Mouse (Mus musculus) liver, adult 2 months (tissue): ENCODE data around the gene Eng. TPM values are rescaled to one million over a fixed set of nuclear protein-coding genes. Genes with fewer than 3 reads are reported as not detected.
A peak's percentile ranks its signal among the peaks of the same experiment; 100 is the strongest.

Experiments
- DNase-seq: peaks from one replicate; pipeline ENCODE4 v3.0.0-alpha.2; 2011; ENCODE audit warnings: low read depth, low spot score; ENCODE audit errors: extremely low read depth
- H3K27ac ChIP-seq: fragments of 200-500 bp; replicated peaks from 2 replicates; pipeline ENCODE4 v1.5.1; 2012; ENCODE audit warnings: low read depth, mild to moderate bottlenecking, control low read depth, inconsistent platforms, low read length; ENCODE audit not compliant: insufficient read depth
- H3K27me3 ChIP-seq: fragments of 200-500 bp; 2 replicates; pipeline ENCODE4 v1.6.1; 2012; ENCODE audit warnings: mild to moderate bottlenecking, moderate library complexity, low read length, inconsistent platforms; ENCODE audit not compliant: control insufficient read depth, insufficient read depth
- H3K36me3 ChIP-seq: fragments of 200-500 bp; 2 replicates; pipeline ENCODE4 v1.6.1; 2012; ENCODE audit warnings: low read length, inconsistent platforms; ENCODE audit not compliant: control insufficient read depth, insufficient read depth
- H3K4me1 ChIP-seq: fragments of 200-500 bp; 2 replicates; pipeline ENCODE4 v1.6.1; 2011; ENCODE audit warnings: low read length; ENCODE audit not compliant: control insufficient read depth, insufficient read depth
- H3K4me3 ChIP-seq: fragments of 200-500 bp; 2 replicates; pipeline ENCODE4 v1.5.1; 2011; ENCODE audit warnings: low read depth, mild to moderate bottlenecking, control low read depth, low read length, moderate library complexity; ENCODE audit not compliant: insufficient read depth
- H3K79me2 ChIP-seq: fragments of 200-500 bp; 2 replicates; pipeline ENCODE4 v1.6.1; 2012; ENCODE audit warnings: inconsistent platforms, mild to moderate bottlenecking, low read length, moderate library complexity; ENCODE audit not compliant: control insufficient read depth, insufficient read depth
- H3K9ac ChIP-seq: fragments of 200-500 bp; 2 replicates; pipeline ENCODE4 v1.6.1; 2012; ENCODE audit warnings: low read depth, mild to moderate bottlenecking, control low read depth, inconsistent platforms, low read length
- CTCF ChIP-seq: fragments of 200-500 bp; IDR thresholded peaks from 2 replicates; pipeline ENCODE4 v1.5.1; 2011; ENCODE audit warnings: low read depth, low read length, control low read depth
- POLR2A ChIP-seq: fragments of 200-500 bp; IDR thresholded peaks from 2 replicates; pipeline ENCODE4 v1.6.1; 2011; ENCODE audit warnings: low read length, control low read depth; ENCODE audit not compliant: insufficient read depth; ENCODE audit errors: extremely low read depth
- WGBS: fragments of 180-500 bp; shearing (Covaris S2); methylation state at CpG from one replicate; pipeline ENCODE4 v1.1.7; 2018; 5-methylcytosine and 5-hydroxymethylcytosine counted together
- polyA plus RNA-seq: library from polyadenylated mRNA; depleted of rRNA; stranded (reverse); fragments of >200 nt; gene quantifications from 2 replicates; pipeline ENCODE4 v1.2.3, GENCODE M21; 2012
- total RNA-seq: library from RNA; depleted of rRNA; stranded (reverse); fragments of >200 nt; gene quantifications from 2 replicates; pipeline ENCODE4 v1.2.3, GENCODE M21; 2014

The Eng gene
- total and polyA plus RNA-seq, 2 experiments: 14.2 to 70.8 TPM

GRCm38 (mm10) chr2:32711301-32712056, 65.1 kb downstream of the Eng start:
- peaks cover 28% of the 10 kb centered on the region for H3K36me3 ChIP-seq
- peaks cover 22% of the 10 kb centered on the region for H3K4me1 ChIP-seq
- H3K79me2 ChIP-seq: peaks cover 37% of the 10 kb centered on the region
- H3K27me3 ChIP-seq: no peaks in the 10 kb centered on the region
- WGBS: 15% methylated on average over 9 of the region's 9 CpGs
- no peak for TF ChIP-seq POLR2A
- H3K4me3 ChIP-seq: peak overlapping the region; percentile 77
- peak overlapping the region; percentile 98 for H3K9ac ChIP-seq
- DNase-seq: no peak
- peak overlapping the region; percentile 45 for H3K27ac ChIP-seq

- H3K4me1 ChIP-seq: peaks cover 22% of the 10 kb centered on the region
- H3K4me3 ChIP-seq: peak overlapping the region; percentile 77
- H3K36me3 ChIP-seq: peaks cover 22% of the 10 kb centered on the region
- TF ChIP-seq CTCF: no peak
- TF ChIP-seq POLR2A: no peak
- peak overlapping the region; percentile 45 for H3K27ac ChIP-seq
- H3K9ac ChIP-seq: peak overlapping the region; percentile 98
- H3K27me3 ChIP-seq: no peaks in the 10 kb centered on the region
- under 1% methylated on average over 41 of the region's 41 CpGs for WGBS
- peaks cover 34% of the 10 kb centered on the region for H3K79me2 ChIP-seq
- DNase-seq: no peak
Measured at GRCm38 (mm10) chr2:32712108-32712551, 65.7 kb downstream of the Eng start.

GRCm38 (mm10) chr2:32712586-32712933, 66.2 kb downstream of the Eng start:
- DNase-seq: peak; percentile 64
- peaks cover 22% of the 10 kb centered on the region for H3K4me1 ChIP-seq
- H3K36me3 ChIP-seq: peaks cover 21% of the 10 kb centered on the region
- TF ChIP-seq CTCF (no peak), POLR2A (peak; percentile 38; the same call in 1 of the 2 replicates)
- H3K9ac ChIP-seq: peak overlapping the region; percentile 98
- peak overlapping the region; percentile 77 for H3K4me3 ChIP-seq
- whole genome bisulfite sequencing: under 1% methylated on average over 41 of the region's 44 CpGs
- H3K27ac ChIP-seq: peak overlapping the region; percentile 93
- H3K79me2 ChIP-seq: peaks cover 33% of the 10 kb centered on the region
- no peaks in the 10 kb centered on the region for H3K27me3 ChIP-seq

GRCm38 (mm10) chr2:32712934-32713817, 66.8 kb downstream of the Eng start, which contains the start of gene Cdk9:
Cdk9 (minus strand) TSS chr2:32713076.
- peak within 1 kb of the TSS; percentile 77 for H3K4me3 ChIP-seq
- H3K36me3 ChIP-seq: peaks cover 17% of the 10 kb centered on the region
- peak within 1 kb of the TSS; percentile 98 for H3K9ac ChIP-seq
- WGBS: under 1% methylated on average over 61 of the region's 79 CpGs
- H3K27me3 ChIP-seq: no peaks in the 10 kb centered on the region
- peaks cover 22% of the 10 kb centered on the region for H3K4me1 ChIP-seq
- peaks cover 30% of the 10 kb centered on the region for H3K79me2 ChIP-seq
- H3K27ac ChIP-seq: peak within 1 kb of the TSS; percentile 93
- DNase-seq: peak; percentile 79
- peak; percentile 95 for TF ChIP-seq CTCF
- TF ChIP-seq POLR2A: peak; percentile 41; the same call in 1 of the 2 replicates

GRCm38 (mm10) chr2:32714117-32714986, 68.0 kb downstream of the Eng start:
- TF ChIP-seq CTCF (no peak), POLR2A (no peak)
- H3K4me1 ChIP-seq: peaks cover 22% of the 10 kb centered on the region
- peaks cover 8% of the 10 kb centered on the region; the same call in 1 of the 2 replicates for H3K36me3 ChIP-seq
- no peak overlapping the region for H3K4me3 ChIP-seq
- 24% methylated on average over 11 of the region's 11 CpGs for WGBS
- peak overlapping the region; percentile 9 for H3K9ac ChIP-seq
- H3K79me2 ChIP-seq: peaks cover 24% of the 10 kb centered on the region
- H3K27ac ChIP-seq: peak overlapping the region; percentile 80
- DNase-seq: peak; percentile 65
- H3K27me3 ChIP-seq: no peaks in the 10 kb centered on the region
